Mouse (Mus musculus) stomach, embryonic 14.5 days (tissue): Measurements from ENCODE around the gene Gatad1. TPM values are rescaled to one million over a fixed set of nuclear protein-coding genes. Genes with fewer than 3 reads are reported as not detected.

Experiments used
- ATAC-seq: fragments of 200-750 bp; cut with Nextera tagmentation; 2 replicates; pipeline ENCODE4 v1.8.0; 2017; ENCODE audit warnings: low read depth, moderate TSS enrichment; ENCODE audit not compliant: insufficient number of reproducible peaks, insufficient read depth, low FRiP score
- H3K27ac ChIP-seq: fragments of 300-500 bp; sonication (generic); 2 replicates; pipeline ENCODE4 v1.5.1; 2014; ENCODE audit warnings: mild to moderate bottlenecking, low read length, moderate library complexity, mixed read lengths
- H3K27me3 ChIP-seq: fragments of 300-500 bp; sonication (generic); 2 replicates; pipeline ENCODE4 v1.6.1; 2014; ENCODE audit warnings: low read length, control low read depth, mixed read lengths; ENCODE audit not compliant: control insufficient read depth, insufficient read depth
- H3K36me3 ChIP-seq: fragments of 300-500 bp; sonication (generic); 2 replicates; pipeline ENCODE4 v1.6.1; 2014; ENCODE audit warnings: mild to moderate bottlenecking, control low read depth, low read length, moderate library complexity, mixed read lengths; ENCODE audit not compliant: control insufficient read depth, insufficient read depth
- H3K4me1 ChIP-seq: fragments of 300-500 bp; sonication (generic); 2 replicates; pipeline ENCODE4 v1.6.1; 2014; ENCODE audit warnings: low read length, control low read depth, mixed read lengths; ENCODE audit not compliant: control insufficient read depth, insufficient read depth
- H3K4me2 ChIP-seq: fragments of 300-500 bp; sonication (generic); replicated peaks from 2 replicates; pipeline ENCODE4 v1.6.1; 2014; ENCODE audit warnings: low read depth, low read length, control low read depth
- H3K4me3 ChIP-seq: fragments of 300-500 bp; sonication (generic); 2 replicates; pipeline ENCODE4 v1.5.1; 2014; ENCODE audit warnings: low read depth, low read length, control low read depth
- H3K9ac ChIP-seq: fragments of 300-500 bp; sonication (generic); replicated peaks from 2 replicates; pipeline ENCODE4 v1.6.1; 2014; ENCODE audit warnings: low read depth, mild to moderate bottlenecking, control low read depth, low read length, moderate library complexity, mixed read lengths
- H3K9me3 ChIP-seq: fragments of 300-500 bp; sonication (generic); 2 replicates; pipeline ENCODE4 v1.6.1; 2016; ENCODE audit warnings: low read depth, low read length, control low read depth; ENCODE audit not compliant: control insufficient read depth
- WGBS: fragments of 180-500 bp; shearing (Covaris S2); extraction: QIAGEN DNeasy Blood & Tissue Kit; methylation state at CpG from one replicate; pipeline ENCODE4 v1.1.7; 2014; 5-methylcytosine and 5-hydroxymethylcytosine counted together
- polyA plus RNA-seq: library from polyadenylated mRNA; unstranded; fragments of >200 nt; fragmentation: Nextera tagmentation; extraction: Ambion mirVana; gene quantifications from 2 replicates; pipeline ENCODE4 v1.2.1, GENCODE M21; 2014

The Gatad1 gene
- polyA plus RNA-seq, 1 experiment from 2014 or later: 73.9 TPM

- WGBS: 0% methylated on average over 30 of the region's 46 CpGs
- Histone ChIP-seq H3K9me3 (no peaks in the 10 kb centered on the region), H3K27me3 (no peaks in the 10 kb centered on the region), H3K27ac (peak overlapping the region; percentile 94), H3K9ac (peak overlapping the region; percentile 81), H3K4me1 (peaks cover 4% of the 10 kb centered on the region; the same call in 1 of the 2 replicates), H3K36me3 (peaks cover 15% of the 10 kb centered on the region), H3K4me3 (peak overlapping the region; percentile 98), H3K4me2 (peak overlapping the region; percentile 72)
- ATAC-seq: peak; percentile 95
Measured at GRCm38 (mm10) chr5:3647708-3648121, 9.3 kb downstream of the Gatad1 start.

DNA sequence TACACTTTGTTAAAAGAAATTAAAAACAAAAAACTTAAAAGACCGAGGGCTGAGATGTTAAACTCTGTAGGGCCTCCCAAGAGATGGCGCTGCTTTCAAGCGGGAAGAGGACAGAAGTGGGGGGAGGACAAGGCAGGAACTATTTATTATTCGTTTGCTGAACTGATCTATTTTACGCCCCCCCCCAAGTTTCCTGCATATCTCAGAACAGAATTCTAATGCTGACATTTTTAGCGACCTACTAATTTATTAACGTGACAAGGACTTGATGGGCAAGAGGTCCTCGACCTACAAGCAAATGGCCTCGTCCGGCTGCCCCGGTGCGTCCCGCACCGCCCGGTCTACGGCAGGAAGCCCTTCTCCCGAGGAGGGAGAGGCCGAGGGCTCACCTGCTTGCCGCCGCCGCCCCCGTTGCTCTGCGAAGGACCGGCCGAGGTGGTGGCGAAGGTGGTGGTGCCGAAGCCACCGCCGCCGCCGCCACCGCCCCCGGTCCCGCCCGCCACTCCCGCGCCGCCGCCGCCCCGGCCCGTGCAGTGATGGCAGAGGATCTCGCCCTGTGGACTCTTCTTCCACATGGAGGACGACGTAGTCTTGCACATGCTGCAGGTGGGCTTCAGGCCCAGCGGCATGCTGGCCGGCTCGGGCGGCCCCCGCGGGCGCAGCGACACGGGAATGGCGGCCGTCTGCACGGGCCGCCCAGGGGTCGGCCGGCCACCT, 9.8 kb downstream of the Gatad1 start:
- H3K4me2 ChIP-seq: peak overlapping the region; percentile 72
- no peaks in the 10 kb centered on the region for H3K27me3 ChIP-seq
- H3K9me3 ChIP-seq: no peaks in the 10 kb centered on the region
- H3K36me3 ChIP-seq: peaks cover 16% of the 10 kb centered on the region
- peak overlapping the region; percentile 81 for H3K9ac ChIP-seq
- H3K4me3 ChIP-seq: peak overlapping the region; percentile 98
- under 1% methylated on average over 50 of the region's 60 CpGs for WGBS
- H3K27ac ChIP-seq: peak overlapping the region; percentile 94
- peaks cover 4% of the 10 kb centered on the region; the same call in 1 of the 2 replicates for H3K4me1 ChIP-seq
- ATAC-seq: 0 out of 2 replicates have a peak, but pooled peaks have one; percentile 34

DNA sequence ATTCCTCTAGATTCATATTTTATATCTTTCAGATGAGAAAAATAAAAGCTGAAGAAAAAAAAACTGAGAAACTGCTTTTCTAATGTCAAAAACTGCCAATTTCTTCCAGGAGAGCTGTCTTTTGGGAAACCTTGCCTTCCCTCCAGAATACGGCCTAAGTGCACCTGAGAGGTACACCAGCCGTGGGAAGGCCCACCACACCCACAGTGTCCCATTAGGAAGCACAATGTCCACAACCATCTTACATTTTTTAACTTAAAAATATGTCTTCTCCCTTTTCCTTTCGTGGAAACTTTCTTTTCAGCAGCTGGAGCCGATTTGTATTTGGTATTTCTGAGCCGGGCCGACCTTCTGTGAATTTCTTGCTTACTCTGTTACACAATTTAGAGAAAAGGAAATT, 10.4 kb downstream of the Gatad1 start:
- peak overlapping the region; percentile 72 for H3K4me2 ChIP-seq
- H3K9me3 ChIP-seq: no peaks in the 10 kb centered on the region
- 23% methylated on average over 6 of the region's 6 CpGs for WGBS
- H3K9ac ChIP-seq: 0 out of 2 replicates have a peak overlapping the region, but pooled peaks have one; percentile 81
- peaks cover 20% of the 10 kb centered on the region for H3K36me3 ChIP-seq
- no peaks in the 10 kb centered on the region for H3K27me3 ChIP-seq
- peak overlapping the region; percentile 98 for H3K4me3 ChIP-seq
- no peak overlapping the region for H3K27ac ChIP-seq
- ATAC-seq: no peak
- H3K4me1 ChIP-seq: peaks cover 4% of the 10 kb centered on the region; the same call in 1 of the 2 replicates

DNA sequence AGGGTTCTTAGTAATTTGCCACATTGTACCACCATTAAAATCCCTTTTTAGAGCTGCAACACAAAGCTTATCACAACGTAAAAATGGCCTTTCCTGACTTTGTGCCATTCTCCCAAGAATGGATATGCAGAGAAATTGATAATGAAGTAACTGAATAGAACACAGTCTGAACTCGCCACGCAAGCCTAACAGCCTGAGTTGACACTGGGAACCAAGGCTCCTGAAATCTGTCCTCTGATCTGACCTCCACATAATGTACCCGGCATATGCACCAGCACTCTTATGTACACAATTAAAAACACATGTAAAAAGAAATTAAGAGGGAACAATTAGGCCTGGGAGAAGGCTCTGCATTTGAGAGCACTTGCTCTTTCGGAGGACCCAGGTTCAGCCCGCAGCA, 11.7 kb downstream of the Gatad1 start:
- WGBS: 83% methylated on average over 6 of the region's 6 CpGs
- Histone ChIP-seq H3K4me1 (peaks cover 4% of the 10 kb centered on the region; the same call in 1 of the 2 replicates), H3K4me2 (no peak overlapping the region), H3K36me3 (peaks cover 27% of the 10 kb centered on the region), H3K9ac (no peak overlapping the region), H3K9me3 (no peaks in the 10 kb centered on the region), H3K4me3 (no peak overlapping the region), H3K27me3 (no peaks in the 10 kb centered on the region), H3K27ac (no peak overlapping the region)
- no peak for ATAC-seq

DNA sequence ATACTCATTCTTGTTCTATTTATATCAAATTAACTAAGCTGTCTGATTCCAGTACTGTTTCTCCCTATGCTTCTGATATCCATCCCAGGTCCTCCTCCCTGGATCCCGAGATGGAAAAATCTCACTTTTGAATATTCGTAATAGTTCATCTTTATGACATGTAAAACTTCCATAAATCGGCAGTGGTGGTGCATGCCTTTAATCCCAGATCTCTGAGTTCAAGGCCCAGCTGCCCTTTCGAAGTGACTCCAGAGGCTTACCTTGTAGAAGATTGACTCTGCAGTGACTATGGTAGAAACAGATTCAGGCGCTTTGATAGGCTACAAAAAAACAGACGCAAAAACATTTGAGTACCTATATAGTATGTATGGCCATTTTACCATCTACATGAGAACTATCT, 12.4 kb downstream of the Gatad1 start:
- Histone ChIP-seq H3K9me3 (no peaks in the 10 kb centered on the region), H3K9ac (no peak overlapping the region), H3K4me3 (no peak overlapping the region), H3K4me1 (peaks cover 4% of the 10 kb centered on the region; the same call in 1 of the 2 replicates), H3K4me2 (no peak overlapping the region), H3K36me3 (peaks cover 27% of the 10 kb centered on the region), H3K27ac (no peak overlapping the region), H3K27me3 (no peaks in the 10 kb centered on the region)
- ATAC-seq: no peak
- WGBS: 91% methylated on average over 6 of the region's 6 CpGs

- Histone ChIP-seq H3K4me2 (no peak overlapping the region), H3K4me1 (no peaks in the 10 kb centered on the region), H3K27me3 (no peaks in the 10 kb centered on the region), H3K27ac (no peak overlapping the region), H3K9me3 (no peaks in the 10 kb centered on the region), H3K36me3 (no peaks in the 10 kb centered on the region; the same call in none of the 2 replicates), H3K4me3 (no peak overlapping the region), H3K9ac (no peak overlapping the region)
- ATAC-seq: no peak
- WGBS: 78% methylated on average over 8 of the region's 8 CpGs
Measured at GRCm38 (mm10) chr5:3635286-3635685, 21.7 kb downstream of the Gatad1 start.

- ATAC-seq: no peak
- no peak overlapping the region for H3K9ac ChIP-seq
- WGBS: 67% methylated on average over 4 of the region's 4 CpGs
- H3K9me3 ChIP-seq: no peaks in the 10 kb centered on the region
- H3K27me3 ChIP-seq: no peaks in the 10 kb centered on the region
- no peaks in the 10 kb centered on the region for H3K4me1 ChIP-seq
- H3K36me3 ChIP-seq: peaks cover 3% of the 10 kb centered on the region
- no peak overlapping the region for H3K27ac ChIP-seq
- H3K4me2 ChIP-seq: no peak overlapping the region
- no peak overlapping the region for H3K4me3 ChIP-seq
Measured at GRCm38 (mm10) chr5:3633951-3634350, 23.0 kb downstream of the Gatad1 start.

DNA sequence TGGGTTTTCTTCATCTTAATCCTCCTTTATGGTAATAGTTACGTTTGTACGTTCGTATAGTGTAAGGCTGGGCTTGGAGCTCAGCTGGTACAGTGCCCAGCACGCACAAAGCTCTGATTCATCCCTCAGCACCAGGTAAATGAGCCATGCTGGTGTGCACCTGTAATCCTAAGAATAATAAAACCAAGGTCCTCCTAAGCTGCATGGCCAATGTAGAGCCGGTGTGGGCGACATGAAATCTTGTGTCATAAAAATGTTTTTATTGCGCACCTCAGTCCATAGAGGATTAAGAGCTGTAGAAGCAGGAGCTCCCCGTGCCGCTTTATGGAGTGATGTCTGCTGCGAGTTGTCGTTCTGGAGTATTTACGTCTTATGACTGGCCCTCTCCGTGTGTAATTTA, 23.7 kb downstream of the Gatad1 start:
- no peak overlapping the region for H3K4me3 ChIP-seq
- H3K9me3 ChIP-seq: no peaks in the 10 kb centered on the region
- no peaks in the 10 kb centered on the region for H3K4me1 ChIP-seq
- H3K4me2 ChIP-seq: no peak overlapping the region
- no peak overlapping the region for H3K9ac ChIP-seq
- H3K27me3 ChIP-seq: no peaks in the 10 kb centered on the region
- 93% methylated on average over 13 of the region's 13 CpGs for WGBS
- H3K27ac ChIP-seq: no peak overlapping the region
- peaks cover 4% of the 10 kb centered on the region for H3K36me3 ChIP-seq
- no peak for ATAC-seq
